Mouse (Mus musculus) myocyte (in vitro differentiated cells): ENCODE results near the gene Txndc2.

Experiments used
- CEBPB ChIP-seq: IDR thresholded peaks from 2 replicates; pipeline ENCODE4 v1.6.1; 2011; ENCODE audit warnings: mild to moderate bottlenecking, moderate library complexity; ENCODE audit not compliant: poor library complexity, insufficient read depth, severe bottlenecking
- MAX ChIP-seq: IDR thresholded peaks from one replicate; pipeline ENCODE4 v1.6.1; 2011; ENCODE audit warnings: low read depth, mild to moderate bottlenecking, control low read depth
- POLR2A ChIP-seq: IDR thresholded peaks from one replicate; pipeline ENCODE4 v1.6.1; 2011; ENCODE audit warnings: low read depth, mild to moderate bottlenecking, control low read depth, moderate library complexity; ENCODE audit not compliant: insufficient read length
- REST ChIP-seq: IDR thresholded peaks from one replicate; pipeline ENCODE4 v1.6.1; 2011; ENCODE audit warnings: mild to moderate bottlenecking, control low read depth, moderate library complexity; ENCODE audit not compliant: insufficient read depth, insufficient read length

- no peak for TF ChIP-seq REST
- TF ChIP-seq POLR2A = no peak
- no peak for TF ChIP-seq MAX
- TF ChIP-seq CEBPB = no peak
Observed at GRCm38 (mm10) chr17:65647226-65647625, 5.3 kb upstream of the Txndc2 start.
